Mouse (Mus musculus): ENCODE measurements at regions not wholly inside any gene's neighbourhood (a gene's known extent, or its start where the extent isn't known, plus 50 kb on each side); places are given as distances from the start of the nearest gene placed in this dataset.
A peak's percentile ranks its signal among the peaks of the same experiment; 100 is the strongest.

GRCm38 (mm10) chr9:83326437-83327086, 114.4 kb downstream of the Lca5 start:
- peak; percentile 68; the same call in 1 of the 2 replicates for ATAC-seq (ENCODE audit: low FRiP score)
- Histone ChIP-seq H3K36me3 (replicated peaks; ENCODE audit: control insufficient read depth, insufficient read depth) (no peaks in the 10 kb centered on the region), H3K27ac (peak overlapping the region; percentile 65), H3K9ac (0 out of 2 replicates have a peak overlapping the region, but pooled peaks have one; percentile 1), H3K4me3 (replicated peaks; ENCODE audit: low read length) (no peak overlapping the region), H3K4me2 (replicated peaks) (peak overlapping the region; percentile 20; the same call in 1 of the 2 replicates), H3K4me1 (replicated peaks; ENCODE audit: control insufficient read depth, insufficient read depth, low read length) (peaks cover 16% of the 10 kb centered on the region), H3K27me3 (ENCODE audit: control insufficient read depth, insufficient read depth, low read length) (no peaks in the 10 kb centered on the region), H3K9me3 (ENCODE audit: control insufficient read depth, low read length) (no peaks in the 10 kb centered on the region)
- DNase-seq (ENCODE audit: low spot score) = no peak
- 24% methylated on average over 7 of the region's 7 CpGs for WGBS

- 10% methylated on average over 6 of the region's 6 CpGs for WGBS
- ATAC-seq (ENCODE audit: low FRiP score) = peak; percentile 92
Measured at GRCm38 (mm10) chr9:83325910-83326309, 115.0 kb downstream of the Lca5 start.

GRCm38 (mm10) chr9:83324336-83324735, 116.6 kb downstream of the Lca5 start:
- Histone ChIP-seq H3K4me2 (replicated peaks) (no peak overlapping the region), H3K4me3 (replicated peaks; ENCODE audit: low read length) (no peak overlapping the region), H3K9me3 (ENCODE audit: control insufficient read depth, low read length) (no peaks in the 10 kb centered on the region), H3K36me3 (replicated peaks; ENCODE audit: control insufficient read depth, insufficient read depth) (no peaks in the 10 kb centered on the region), H3K9ac (no peak overlapping the region), H3K27ac (no peak overlapping the region), H3K4me1 (replicated peaks; ENCODE audit: control insufficient read depth, insufficient read depth, low read length) (peaks cover 16% of the 10 kb centered on the region), H3K27me3 (ENCODE audit: control insufficient read depth, insufficient read depth, low read length) (no peaks in the 10 kb centered on the region)
- DNase-seq (ENCODE audit: low spot score) (no peak), ATAC-seq (ENCODE audit: low FRiP score) (no peak)
- 89% methylated on average over 3 of the region's 3 CpGs for WGBS

More at GRCm38 (mm10) chr9:83325910-83326309, 115.0 kb downstream of the Lca5 start:
- H3K4me2 ChIP-seq (replicated peaks) = peak overlapping the region; percentile 19; the same call in 1 of the 2 replicates
- no peaks in the 10 kb centered on the region for H3K36me3 ChIP-seq (replicated peaks; ENCODE audit: control insufficient read depth, insufficient read depth)
- H3K9me3 ChIP-seq (ENCODE audit: control insufficient read depth, low read length) = no peaks in the 10 kb centered on the region
- H3K27me3 ChIP-seq (ENCODE audit: control insufficient read depth, insufficient read depth, low read length) = no peaks in the 10 kb centered on the region
- peaks cover 16% of the 10 kb centered on the region for H3K4me1 ChIP-seq (replicated peaks; ENCODE audit: control insufficient read depth, insufficient read depth, low read length)
- no peak for DNase-seq (ENCODE audit: low spot score)
- no peak overlapping the region for H3K4me3 ChIP-seq (replicated peaks; ENCODE audit: low read length)
- peak overlapping the region; percentile 65 for H3K27ac ChIP-seq
- peak overlapping the region; percentile 31; the same call in 1 of the 2 replicates for H3K9ac ChIP-seq

- H3K36me3 ChIP-seq (replicated peaks; ENCODE audit: control insufficient read depth, insufficient read depth) = no peaks in the 10 kb centered on the region
- no peak overlapping the region for H3K27ac ChIP-seq
- no peak for DNase-seq (ENCODE audit: low spot score)
- H3K4me3 ChIP-seq (replicated peaks; ENCODE audit: low read length) = no peak overlapping the region
- H3K9me3 ChIP-seq (ENCODE audit: control insufficient read depth, low read length) = no peaks in the 10 kb centered on the region
- no peak overlapping the region for H3K4me2 ChIP-seq (replicated peaks)
- no peak for ATAC-seq (ENCODE audit: low FRiP score)
- H3K27me3 ChIP-seq (ENCODE audit: control insufficient read depth, insufficient read depth, low read length) = no peaks in the 10 kb centered on the region
- WGBS = 66% methylated on average over 8 of the region's 8 CpGs
- no peak overlapping the region for H3K9ac ChIP-seq
- H3K4me1 ChIP-seq (replicated peaks; ENCODE audit: control insufficient read depth, insufficient read depth, low read length) = peaks cover 16% of the 10 kb centered on the region
Measured at GRCm38 (mm10) chr9:83322991-83323583, 117.8 kb downstream of the Lca5 start.

- Histone ChIP-seq H3K36me3 (replicated peaks; ENCODE audit: control insufficient read depth, insufficient read depth) (no peaks in the 10 kb centered on the region), H3K9ac (no peak overlapping the region), H3K27ac (no peak overlapping the region), H3K4me3 (replicated peaks; ENCODE audit: low read length) (no peak overlapping the region), H3K4me2 (replicated peaks) (no peak overlapping the region), H3K4me1 (replicated peaks; ENCODE audit: control insufficient read depth, insufficient read depth, low read length) (peaks cover 15% of the 10 kb centered on the region), H3K9me3 (ENCODE audit: control insufficient read depth, low read length) (no peaks in the 10 kb centered on the region), H3K27me3 (ENCODE audit: control insufficient read depth, insufficient read depth, low read length) (no peaks in the 10 kb centered on the region)
- DNase-seq (ENCODE audit: low spot score) (no peak), ATAC-seq (ENCODE audit: low FRiP score) (no peak)
Measured at GRCm38 (mm10) chr9:83321793-83322192, 119.1 kb downstream of the Lca5 start.

- no peak overlapping the region for H3K4me3 ChIP-seq (replicated peaks; ENCODE audit: low read length)
- no peak overlapping the region for H3K9ac ChIP-seq
- H3K36me3 ChIP-seq (replicated peaks; ENCODE audit: control insufficient read depth, insufficient read depth) = no peaks in the 10 kb centered on the region
- no peaks in the 10 kb centered on the region for H3K27me3 ChIP-seq (ENCODE audit: control insufficient read depth, insufficient read depth, low read length)
- no peak for ATAC-seq (ENCODE audit: low FRiP score)
- H3K27ac ChIP-seq = no peak overlapping the region
- 71% methylated on average over 4 of the region's 4 CpGs for WGBS
- H3K4me2 ChIP-seq (replicated peaks) = no peak overlapping the region
- H3K9me3 ChIP-seq (ENCODE audit: control insufficient read depth, low read length) = no peaks in the 10 kb centered on the region
- peaks cover 13% of the 10 kb centered on the region for H3K4me1 ChIP-seq (replicated peaks; ENCODE audit: control insufficient read depth, insufficient read depth, low read length)
- DNase-seq (ENCODE audit: low spot score) = no peak
Measured at GRCm38 (mm10) chr9:83320834-83321233, 120.1 kb downstream of the Lca5 start.

- Histone ChIP-seq H3K27ac (no peak overlapping the region), H3K4me3 (replicated peaks; ENCODE audit: low read length) (no peak overlapping the region), H3K4me1 (replicated peaks; ENCODE audit: control insufficient read depth, insufficient read depth, low read length) (peaks cover 13% of the 10 kb centered on the region), H3K9me3 (ENCODE audit: control insufficient read depth, low read length) (no peaks in the 10 kb centered on the region), H3K27me3 (ENCODE audit: control insufficient read depth, insufficient read depth, low read length) (no peaks in the 10 kb centered on the region), H3K9ac (no peak overlapping the region), H3K36me3 (replicated peaks; ENCODE audit: control insufficient read depth, insufficient read depth) (no peaks in the 10 kb centered on the region), H3K4me2 (replicated peaks) (peak overlapping the region; percentile 4)
- 63% methylated on average over 2 of the region's 2 CpGs for WGBS
- no peak for ATAC-seq (ENCODE audit: low FRiP score)
- DNase-seq (ENCODE audit: low spot score) = no peak
Measured at GRCm38 (mm10) chr9:83316818-83317162, 124.1 kb downstream of the Lca5 start.

GRCm38 (mm10) chr9:83315941-83316817, 124.7 kb downstream of the Lca5 start:
- 49% methylated on average over 10 of the region's 10 CpGs for WGBS
- peaks cover 13% of the 10 kb centered on the region for H3K4me1 ChIP-seq (replicated peaks; ENCODE audit: control insufficient read depth, insufficient read depth, low read length)
- H3K4me3 ChIP-seq (replicated peaks; ENCODE audit: low read length) = no peak overlapping the region
- no peak overlapping the region for H3K27ac ChIP-seq
- no peaks in the 10 kb centered on the region for H3K36me3 ChIP-seq (replicated peaks; ENCODE audit: control insufficient read depth, insufficient read depth)
- H3K27me3 ChIP-seq (ENCODE audit: control insufficient read depth, insufficient read depth, low read length) = no peaks in the 10 kb centered on the region
- DNase-seq (ENCODE audit: low spot score) (peak; percentile 82), ATAC-seq (ENCODE audit: low FRiP score) (peak; percentile 90)
- H3K9ac ChIP-seq = no peak overlapping the region
- no peaks in the 10 kb centered on the region for H3K9me3 ChIP-seq (ENCODE audit: control insufficient read depth, low read length)
- peak overlapping the region; percentile 4 for H3K4me2 ChIP-seq (replicated peaks)

GRCm38 (mm10) chr9:83308771-83309170, 132.2 kb downstream of the Lca5 start:
- Histone ChIP-seq H3K4me3 (replicated peaks; ENCODE audit: low read length) (no peak overlapping the region), H3K27ac (no peak overlapping the region), H3K9me3 (ENCODE audit: control insufficient read depth, low read length) (no peaks in the 10 kb centered on the region), H3K27me3 (ENCODE audit: control insufficient read depth, insufficient read depth, low read length) (no peaks in the 10 kb centered on the region), H3K36me3 (replicated peaks; ENCODE audit: control insufficient read depth, insufficient read depth) (no peaks in the 10 kb centered on the region), H3K4me1 (replicated peaks; ENCODE audit: control insufficient read depth, insufficient read depth, low read length) (no peaks in the 10 kb centered on the region), H3K9ac (no peak overlapping the region), H3K4me2 (replicated peaks) (no peak overlapping the region)
- WGBS = 85% methylated on average over 4 of the region's 4 CpGs
- DNase-seq (ENCODE audit: low spot score) (no peak), ATAC-seq (ENCODE audit: low FRiP score) (no peak)

Measured in hindbrain, embryonic 14.5 days (tissue).